Mouse (Mus musculus): ENCODE results near the gene Rab3d. TPM values are rescaled to one million over a fixed set of nuclear protein-coding genes. Genes with fewer than 3 reads are reported as not detected.
A peak's percentile ranks its signal among the peaks of the same experiment; 100 is the strongest.

Gene Rab3d
- polyA plus RNA-seq, 1 experiment from 2014 or later: 5.6 TPM

- no peaks in the 10 kb centered on the region for H3K4me1 ChIP-seq (ENCODE audit: control insufficient read depth, insufficient read depth, low read length)
- 70% methylated on average over 10 of the region's 10 CpGs for WGBS (ENCODE audit: insufficient replicate concordance)
- no peak overlapping the region for H3K4me3 ChIP-seq (ENCODE audit: low read depth, low read length)
- no peak overlapping the region for H3K4me2 ChIP-seq
- H3K9me3 ChIP-seq (replicated peaks; ENCODE audit: control insufficient read depth, low read length): no peaks in the 10 kb centered on the region
- ATAC-seq (replicated peaks; ENCODE audit: insufficient number of reproducible peaks, low FRiP score, low TSS enrichment): no peak
- H3K27me3 ChIP-seq (ENCODE audit: control insufficient read depth, insufficient read depth, low read length): 0 out of 2 replicates have a peak, but pooled peaks cover 2% of the 10 kb centered on the region
- no peak overlapping the region for H3K27ac ChIP-seq (ENCODE audit: low read depth, low read length)
- no peak overlapping the region for H3K9ac ChIP-seq (ENCODE audit: low read depth, low read length)
- H3K36me3 ChIP-seq (ENCODE audit: control insufficient read depth, insufficient read depth, low read length): no peaks in the 10 kb centered on the region
Observed at GRCm38 (mm10) chr9:21909474-21910223, 8.3 kb downstream of the Rab3d start.

GRCm38 (mm10) chr9:21908216-21908615, 9.8 kb downstream of the Rab3d start:
- no peak overlapping the region for H3K4me3 ChIP-seq (ENCODE audit: low read depth, low read length)
- 0 out of 2 replicates have a peak, but pooled peaks cover 2% of the 10 kb centered on the region for H3K27me3 ChIP-seq (ENCODE audit: control insufficient read depth, insufficient read depth, low read length)
- H3K27ac ChIP-seq (ENCODE audit: low read depth, low read length): no peak overlapping the region
- no peaks in the 10 kb centered on the region for H3K36me3 ChIP-seq (ENCODE audit: control insufficient read depth, insufficient read depth, low read length)
- no peaks in the 10 kb centered on the region for H3K4me1 ChIP-seq (ENCODE audit: control insufficient read depth, insufficient read depth, low read length)
- H3K9me3 ChIP-seq (replicated peaks; ENCODE audit: control insufficient read depth, low read length): no peaks in the 10 kb centered on the region
- 71% methylated on average over 11 of the region's 11 CpGs for WGBS (ENCODE audit: insufficient replicate concordance)
- no peak overlapping the region for H3K4me2 ChIP-seq
- no peak overlapping the region for H3K9ac ChIP-seq (ENCODE audit: low read depth, low read length)
- ATAC-seq (replicated peaks; ENCODE audit: insufficient number of reproducible peaks, low FRiP score, low TSS enrichment): no peak

- H3K4me1 ChIP-seq (ENCODE audit: control insufficient read depth, insufficient read depth, low read length): no peaks in the 10 kb centered on the region
- no peak for ATAC-seq (replicated peaks; ENCODE audit: insufficient number of reproducible peaks, low FRiP score, low TSS enrichment)
- H3K4me3 ChIP-seq (ENCODE audit: low read depth, low read length): no peak overlapping the region
- no peak overlapping the region for H3K9ac ChIP-seq (ENCODE audit: low read depth, low read length)
- H3K27me3 ChIP-seq (ENCODE audit: control insufficient read depth, insufficient read depth, low read length): 0 out of 2 replicates have a peak, but pooled peaks cover 2% of the 10 kb centered on the region
- H3K36me3 ChIP-seq (ENCODE audit: control insufficient read depth, insufficient read depth, low read length): no peaks in the 10 kb centered on the region
- H3K4me2 ChIP-seq: no peak overlapping the region
- no peaks in the 10 kb centered on the region for H3K9me3 ChIP-seq (replicated peaks; ENCODE audit: control insufficient read depth, low read length)
- no peak overlapping the region for H3K27ac ChIP-seq (ENCODE audit: low read depth, low read length)
- WGBS (ENCODE audit: insufficient replicate concordance): 78% methylated on average over 4 of the region's 4 CpGs
Observed at GRCm38 (mm10) chr9:21904031-21904430, 14.0 kb downstream of the Rab3d start.

GRCm38 (mm10) chr9:21901223-21901820, 16.7 kb downstream of the Rab3d start:
- no peak; the same call in 1 of the 2 replicates for ATAC-seq (replicated peaks; ENCODE audit: insufficient number of reproducible peaks, low FRiP score, low TSS enrichment)
- H3K27ac ChIP-seq (ENCODE audit: low read depth, low read length): no peak overlapping the region
- peak overlapping the region; percentile 42 for H3K4me3 ChIP-seq (ENCODE audit: low read depth, low read length)
- no peaks in the 10 kb centered on the region for H3K9me3 ChIP-seq (replicated peaks; ENCODE audit: control insufficient read depth, low read length)
- peak overlapping the region; percentile 67 for H3K4me2 ChIP-seq
- no peaks in the 10 kb centered on the region for H3K4me1 ChIP-seq (ENCODE audit: control insufficient read depth, insufficient read depth, low read length)
- H3K27me3 ChIP-seq (ENCODE audit: control insufficient read depth, insufficient read depth, low read length): no peaks in the 10 kb centered on the region
- no peaks in the 10 kb centered on the region for H3K36me3 ChIP-seq (ENCODE audit: control insufficient read depth, insufficient read depth, low read length)
- peak overlapping the region; percentile 31 for H3K9ac ChIP-seq (ENCODE audit: low read depth, low read length)
- 15% methylated on average over 10 of the region's 10 CpGs for WGBS (ENCODE audit: insufficient replicate concordance)

- 63% methylated on average over 3 of the region's 3 CpGs for WGBS (ENCODE audit: insufficient replicate concordance)
- no peak overlapping the region for H3K9ac ChIP-seq (ENCODE audit: low read depth, low read length)
- H3K4me2 ChIP-seq: no peak overlapping the region
- no peak for ATAC-seq (replicated peaks; ENCODE audit: insufficient number of reproducible peaks, low FRiP score, low TSS enrichment)
- H3K27me3 ChIP-seq (ENCODE audit: control insufficient read depth, insufficient read depth, low read length): no peaks in the 10 kb centered on the region
- H3K9me3 ChIP-seq (replicated peaks; ENCODE audit: control insufficient read depth, low read length): no peaks in the 10 kb centered on the region
- no peak overlapping the region for H3K27ac ChIP-seq (ENCODE audit: low read depth, low read length)
- no peaks in the 10 kb centered on the region for H3K36me3 ChIP-seq (ENCODE audit: control insufficient read depth, insufficient read depth, low read length)
- no peaks in the 10 kb centered on the region for H3K4me1 ChIP-seq (ENCODE audit: control insufficient read depth, insufficient read depth, low read length)
- no peak overlapping the region for H3K4me3 ChIP-seq (ENCODE audit: low read depth, low read length)
Observed at GRCm38 (mm10) chr9:21889229-21889628, 28.8 kb downstream of the Rab3d start.

GRCm38 (mm10) chr9:21876601-21877000, 41.4 kb downstream of the Rab3d start:
- Histone ChIP-seq H3K27me3 (ENCODE audit: control insufficient read depth, insufficient read depth, low read length) (no peaks in the 10 kb centered on the region), H3K4me1 (ENCODE audit: control insufficient read depth, insufficient read depth, low read length) (no peaks in the 10 kb centered on the region), H3K9ac (ENCODE audit: low read depth, low read length) (no peak overlapping the region), H3K27ac (ENCODE audit: low read depth, low read length) (no peak overlapping the region), H3K36me3 (ENCODE audit: control insufficient read depth, insufficient read depth, low read length) (no peaks in the 10 kb centered on the region), H3K4me2 (no peak overlapping the region), H3K4me3 (ENCODE audit: low read depth, low read length) (no peak overlapping the region), H3K9me3 (replicated peaks; ENCODE audit: control insufficient read depth, low read length) (no peaks in the 10 kb centered on the region)
- no peak for ATAC-seq (replicated peaks; ENCODE audit: insufficient number of reproducible peaks, low FRiP score, low TSS enrichment)
- WGBS (ENCODE audit: insufficient replicate concordance): 51% methylated on average over 3 of the region's 3 CpGs

- no peak for ATAC-seq (replicated peaks; ENCODE audit: insufficient number of reproducible peaks, low FRiP score, low TSS enrichment)
- Histone ChIP-seq H3K36me3 (ENCODE audit: control insufficient read depth, insufficient read depth, low read length) (no peaks in the 10 kb centered on the region), H3K27ac (ENCODE audit: low read depth, low read length) (no peak overlapping the region), H3K27me3 (ENCODE audit: control insufficient read depth, insufficient read depth, low read length) (no peaks in the 10 kb centered on the region), H3K9me3 (replicated peaks; ENCODE audit: control insufficient read depth, low read length) (no peaks in the 10 kb centered on the region), H3K4me1 (ENCODE audit: control insufficient read depth, insufficient read depth, low read length) (no peaks in the 10 kb centered on the region), H3K4me3 (ENCODE audit: low read depth, low read length) (no peak overlapping the region), H3K9ac (ENCODE audit: low read depth, low read length) (no peak overlapping the region), H3K4me2 (no peak overlapping the region)
- 57% methylated on average over 4 of the region's 4 CpGs for WGBS (ENCODE audit: insufficient replicate concordance)
Observed at GRCm38 (mm10) chr9:21872204-21872603, 45.8 kb downstream of the Rab3d start.

- Histone ChIP-seq H3K9me3 (replicated peaks; ENCODE audit: control insufficient read depth, low read length) (no peaks in the 10 kb centered on the region), H3K9ac (ENCODE audit: low read depth, low read length) (no peak overlapping the region), H3K4me1 (ENCODE audit: control insufficient read depth, insufficient read depth, low read length) (peaks cover 4% of the 10 kb centered on the region; the same call in 1 of the 2 replicates), H3K27ac (ENCODE audit: low read depth, low read length) (no peak overlapping the region), H3K36me3 (ENCODE audit: control insufficient read depth, insufficient read depth, low read length) (no peaks in the 10 kb centered on the region), H3K4me2 (peak overlapping the region; percentile 52), H3K4me3 (ENCODE audit: low read depth, low read length) (0 out of 2 replicates have a peak overlapping the region, but pooled peaks have one; percentile 10), H3K27me3 (ENCODE audit: control insufficient read depth, insufficient read depth, low read length) (no peaks in the 10 kb centered on the region)
- 17% methylated on average over 20 of the region's 20 CpGs for WGBS (ENCODE audit: insufficient replicate concordance)
- no peak for ATAC-seq (replicated peaks; ENCODE audit: insufficient number of reproducible peaks, low FRiP score, low TSS enrichment)
Observed at GRCm38 (mm10) chr9:21870879-21871524, 47.0 kb downstream of the Rab3d start.

Measured in heart, embryonic 11.5 days (tissue).